Mouse (Mus musculus) midbrain, embryonic 13.5 days (tissue): ENCODE measurements around the gene Pcbp2. TPM values are rescaled to one million over a fixed set of nuclear protein-coding genes. Genes with fewer than 3 reads are reported as not detected.

ENCODE experiments used
- ATAC-seq: fragments of 200-750 bp; cut with Nextera tagmentation; 2 replicates; pipeline ENCODE4 v1.8.0; 2017; ENCODE audit warnings: mild to moderate bottlenecking, moderate TSS enrichment, moderate library complexity
- H3K27ac ChIP-seq: fragments of 300-500 bp; sonication (generic); 2 replicates; pipeline ENCODE4 v1.5.1; 2015; ENCODE audit warnings: inconsistent platforms, mild to moderate bottlenecking, moderate library complexity
- H3K27me3 ChIP-seq: fragments of 300-500 bp; sonication (generic); 2 replicates; pipeline ENCODE4 v1.6.1; 2015; ENCODE audit warnings: mild to moderate bottlenecking, inconsistent platforms
- H3K36me3 ChIP-seq: fragments of 300-500 bp; sonication (generic); 2 replicates; pipeline ENCODE4 v1.6.1; 2015; ENCODE audit warnings: mild to moderate bottlenecking, inconsistent platforms
- H3K4me1 ChIP-seq: fragments of 300-500 bp; sonication (generic); replicated peaks from 2 replicates; pipeline ENCODE4 v1.6.1; 2015; ENCODE audit warnings: inconsistent platforms
- H3K4me2 ChIP-seq: fragments of 300-500 bp; sonication (generic); replicated peaks from 2 replicates; pipeline ENCODE4 v1.6.1; 2015; ENCODE audit warnings: moderate library complexity, mild to moderate bottlenecking, inconsistent platforms
- H3K4me3 ChIP-seq: fragments of 300-500 bp; sonication (generic); replicated peaks from 2 replicates; pipeline ENCODE4 v1.5.1; 2015; ENCODE audit warnings: mild to moderate bottlenecking, inconsistent platforms
- H3K9ac ChIP-seq: fragments of 300-500 bp; sonication (generic); replicated peaks from 2 replicates; pipeline ENCODE4 v1.6.1; 2015; ENCODE audit warnings: mild to moderate bottlenecking, inconsistent platforms
- H3K9me3 ChIP-seq: fragments of 300-500 bp; sonication (generic); 2 replicates; pipeline ENCODE4 v1.6.1; 2016; ENCODE audit warnings: mild to moderate bottlenecking, inconsistent platforms
- WGBS: fragments of 180-500 bp; shearing (Covaris S2); methylation state at CpG from one replicate; pipeline ENCODE4 v1.1.7; 2015; 5-methylcytosine and 5-hydroxymethylcytosine counted together
- polyA plus RNA-seq: library from polyadenylated mRNA; unstranded; fragments of >200 nt; fragmentation: Nextera tagmentation; extraction: Ambion mirVana; gene quantifications from 2 replicates; pipeline ENCODE4 v1.2.1, GENCODE M21; 2015

The Pcbp2 gene
- polyA plus RNA-seq, 1 experiment from 2014 or later: 164 TPM

GRCm38 (mm10) chr15:102451666-102452430, 18.5 kb upstream of the Pcbp2 start:
- no peaks in the 10 kb centered on the region for H3K4me1 ChIP-seq
- no peak overlapping the region for H3K27ac ChIP-seq
- no peak overlapping the region for H3K9ac ChIP-seq
- H3K4me3 ChIP-seq: no peak overlapping the region
- H3K27me3 ChIP-seq: no peaks in the 10 kb centered on the region
- no peak for ATAC-seq
- H3K36me3 ChIP-seq: no peaks in the 10 kb centered on the region
- no peak overlapping the region for H3K4me2 ChIP-seq
- 85% methylated on average over 26 of the region's 26 CpGs for WGBS
- no peaks in the 10 kb centered on the region for H3K9me3 ChIP-seq

- no peak for ATAC-seq
- Histone ChIP-seq H3K4me3 (no peak overlapping the region), H3K27me3 (no peaks in the 10 kb centered on the region), H3K9me3 (no peaks in the 10 kb centered on the region), H3K9ac (no peak overlapping the region), H3K4me2 (no peak overlapping the region), H3K4me1 (peaks cover 19% of the 10 kb centered on the region), H3K27ac (no peak overlapping the region), H3K36me3 (no peaks in the 10 kb centered on the region)
- 36% methylated on average over 6 of the region's 6 CpGs for WGBS
Observed at GRCm38 (mm10) chr15:102455993-102456392, 14.3 kb upstream of the Pcbp2 start.

GRCm38 (mm10) chr15:102458050-102458736, 12.1 kb upstream of the Pcbp2 start:
- Histone ChIP-seq H3K4me1 (peaks cover 22% of the 10 kb centered on the region), H3K9ac (peak overlapping the region; percentile 61; the same call in 1 of the 2 replicates), H3K4me2 (peak overlapping the region; percentile 66), H3K9me3 (no peaks in the 10 kb centered on the region), H3K4me3 (peak overlapping the region; percentile 52), H3K27ac (0 out of 2 replicates have a peak overlapping the region, but pooled peaks have one; percentile 10), H3K27me3 (no peaks in the 10 kb centered on the region), H3K36me3 (peaks cover 10% of the 10 kb centered on the region)
- ATAC-seq: no peak
- WGBS: 86% methylated on average over 5 of the region's 5 CpGs

DNA sequence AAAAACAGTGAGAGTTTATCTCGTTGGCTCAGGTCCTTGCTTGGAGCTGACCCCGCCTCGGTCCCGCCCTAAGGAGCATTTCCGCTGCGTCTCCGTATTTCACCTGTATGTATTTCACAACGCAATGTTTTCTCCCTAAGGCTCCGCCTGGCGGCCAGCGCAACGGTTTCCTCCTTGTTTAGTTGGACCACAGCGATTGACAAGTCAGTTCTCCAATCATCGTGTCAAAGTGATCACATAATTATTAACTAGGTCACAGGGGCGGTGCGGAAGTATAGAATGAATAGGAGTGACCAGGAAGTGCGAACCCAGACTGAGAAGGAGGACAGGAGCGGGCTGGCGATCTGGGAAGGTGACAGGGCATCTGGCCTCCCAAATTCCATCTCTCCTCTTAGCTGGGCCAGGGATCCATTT, 11.4 kb upstream of the Pcbp2 start, which contains the start of gene Prr13:
Gene Prr13 (plus strand): TSS at position 125 of the 414 bp plus-strand sequence.
- Histone ChIP-seq H3K27ac (peak within 1 kb of the TSS; percentile 10; the same call in 1 of the 2 replicates), H3K4me3 (peak within 1 kb of the TSS; percentile 52), H3K36me3 (peaks cover 15% of the 10 kb centered on the region), H3K4me2 (peak within 1 kb of the TSS; percentile 66), H3K9ac (peak within 1 kb of the TSS; percentile 61), H3K9me3 (no peaks in the 10 kb centered on the region), H3K27me3 (no peaks in the 10 kb centered on the region), H3K4me1 (peaks cover 22% of the 10 kb centered on the region)
- WGBS: under 1% methylated on average over 19 of the region's 19 CpGs
- peak; percentile 92 for ATAC-seq

- Histone ChIP-seq H3K4me2 (peak overlapping the region; percentile 66), H3K9ac (peak overlapping the region; percentile 61), H3K4me1 (peaks cover 22% of the 10 kb centered on the region), H3K36me3 (peaks cover 15% of the 10 kb centered on the region), H3K27ac (no peak overlapping the region; the same call in 1 of the 2 replicates), H3K27me3 (no peaks in the 10 kb centered on the region), H3K4me3 (peak overlapping the region; percentile 52), H3K9me3 (no peaks in the 10 kb centered on the region)
- ATAC-seq: 0 out of 2 replicates have a peak, but pooled peaks have one; percentile 40
- 42% methylated on average over 6 of the region's 6 CpGs for WGBS
Observed at GRCm38 (mm10) chr15:102459381-102459780, 11.0 kb upstream of the Pcbp2 start.

DNA sequence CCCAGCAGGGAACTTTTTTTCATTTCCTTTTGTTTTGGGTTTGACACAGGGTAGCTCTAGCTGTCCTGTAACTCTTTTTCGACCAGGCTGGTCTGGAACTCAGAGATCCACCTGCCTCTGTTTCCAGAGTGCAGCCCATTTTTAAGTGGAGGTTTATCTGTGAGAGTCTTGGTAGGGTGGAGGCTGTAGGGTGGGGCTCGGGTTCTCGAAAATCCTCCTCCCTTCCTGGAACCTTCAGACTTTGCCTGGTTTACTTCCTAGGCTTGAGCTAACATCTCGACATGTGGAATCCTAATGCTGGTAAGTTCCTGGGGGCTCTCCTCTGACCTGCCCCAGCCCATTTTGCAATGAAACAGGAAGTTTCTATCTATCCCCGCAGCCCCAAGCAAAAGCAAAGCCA, 10.5 kb upstream of the Pcbp2 start:
- H3K9ac ChIP-seq: peak overlapping the region; percentile 61
- no peaks in the 10 kb centered on the region for H3K9me3 ChIP-seq
- H3K27ac ChIP-seq: no peak overlapping the region
- no peak for ATAC-seq
- WGBS: 76% methylated on average over 5 of the region's 5 CpGs
- peak overlapping the region; percentile 52; the same call in 1 of the 2 replicates for H3K4me3 ChIP-seq
- H3K27me3 ChIP-seq: no peaks in the 10 kb centered on the region
- peak overlapping the region; percentile 66 for H3K4me2 ChIP-seq
- peaks cover 15% of the 10 kb centered on the region for H3K36me3 ChIP-seq
- H3K4me1 ChIP-seq: peaks cover 22% of the 10 kb centered on the region

GRCm38 (mm10) chr15:102460409-102460808, 9.9 kb upstream of the Pcbp2 start:
- peaks cover 15% of the 10 kb centered on the region for H3K36me3 ChIP-seq
- no peaks in the 10 kb centered on the region for H3K9me3 ChIP-seq
- no peak overlapping the region for H3K27ac ChIP-seq
- no peaks in the 10 kb centered on the region for H3K27me3 ChIP-seq
- peak overlapping the region; percentile 2; the same call in 1 of the 2 replicates for H3K9ac ChIP-seq
- no peak overlapping the region for H3K4me3 ChIP-seq
- 85% methylated on average over 12 of the region's 12 CpGs for WGBS
- ATAC-seq: no peak
- H3K4me2 ChIP-seq: peak overlapping the region; percentile 15; the same call in 1 of the 2 replicates
- H3K4me1 ChIP-seq: peaks cover 22% of the 10 kb centered on the region

GRCm38 (mm10) chr15:102460971-102461370, 9.4 kb upstream of the Pcbp2 start:
- 0 out of 2 replicates have a peak overlapping the region, but pooled peaks have one; percentile 2 for H3K9ac ChIP-seq
- no peaks in the 10 kb centered on the region for H3K9me3 ChIP-seq
- H3K36me3 ChIP-seq: peaks cover 15% of the 10 kb centered on the region
- H3K4me1 ChIP-seq: peaks cover 22% of the 10 kb centered on the region
- H3K4me2 ChIP-seq: peak overlapping the region; percentile 15; the same call in 1 of the 2 replicates
- no peak for ATAC-seq
- H3K27me3 ChIP-seq: no peaks in the 10 kb centered on the region
- WGBS: 70% methylated on average over 4 of the region's 4 CpGs
- H3K4me3 ChIP-seq: no peak overlapping the region
- H3K27ac ChIP-seq: no peak overlapping the region

DNA sequence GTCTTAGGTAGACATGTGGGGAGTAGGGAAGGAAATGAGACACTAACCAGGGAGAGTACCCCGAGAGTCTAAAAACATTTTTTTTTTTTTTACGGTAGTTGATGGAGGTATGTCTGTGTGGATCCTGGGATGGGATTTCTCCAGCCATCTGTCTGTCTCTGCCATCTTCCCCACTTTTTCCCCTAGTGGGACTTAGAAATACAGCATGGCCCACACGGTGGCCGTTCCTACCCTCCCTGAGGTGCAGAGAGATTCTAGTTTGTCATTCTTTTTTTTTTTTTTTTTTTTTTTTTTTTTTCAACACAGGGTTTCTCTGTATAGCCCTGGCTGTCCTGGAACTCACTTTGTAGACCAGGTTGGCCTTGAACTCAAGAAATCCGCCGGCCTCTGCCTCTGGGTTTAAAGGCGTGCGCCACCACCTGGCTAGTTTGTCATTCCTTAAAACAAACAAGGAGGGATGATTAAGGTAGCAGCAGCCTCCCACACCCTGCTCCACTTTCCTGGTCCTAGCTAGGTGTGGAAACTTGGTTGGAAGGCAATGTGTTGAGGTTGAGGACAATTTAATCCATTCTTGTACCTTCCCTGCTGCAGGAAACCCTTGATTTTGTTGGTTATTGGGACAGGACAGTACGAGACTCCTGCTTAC, 8.8 kb upstream of the Pcbp2 start:
- no peak overlapping the region for H3K4me3 ChIP-seq
- H3K27ac ChIP-seq: no peak overlapping the region
- ATAC-seq: no peak
- 83% methylated on average over 9 of the region's 9 CpGs for WGBS
- peaks cover 22% of the 10 kb centered on the region for H3K4me1 ChIP-seq
- H3K9me3 ChIP-seq: no peaks in the 10 kb centered on the region
- H3K9ac ChIP-seq: no peak overlapping the region
- H3K27me3 ChIP-seq: no peaks in the 10 kb centered on the region
- H3K36me3 ChIP-seq: peaks cover 15% of the 10 kb centered on the region
- no peak overlapping the region; the same call in 1 of the 2 replicates for H3K4me2 ChIP-seq

- Histone ChIP-seq H3K9me3 (no peaks in the 10 kb centered on the region), H3K9ac (no peak overlapping the region), H3K36me3 (peaks cover 16% of the 10 kb centered on the region), H3K27ac (no peak overlapping the region), H3K4me1 (peaks cover 22% of the 10 kb centered on the region), H3K4me2 (no peak overlapping the region), H3K4me3 (no peak overlapping the region), H3K27me3 (no peaks in the 10 kb centered on the region)
- ATAC-seq: no peak
Observed at GRCm38 (mm10) chr15:102463666-102464065, 6.7 kb upstream of the Pcbp2 start.

- H3K4me1 ChIP-seq: peaks cover 21% of the 10 kb centered on the region
- H3K27me3 ChIP-seq: no peaks in the 10 kb centered on the region
- no peak for ATAC-seq
- peaks cover 3% of the 10 kb centered on the region; the same call in 1 of the 2 replicates for H3K36me3 ChIP-seq
- no peak overlapping the region for H3K9ac ChIP-seq
- WGBS: 94% methylated on average over 9 of the region's 9 CpGs
- H3K27ac ChIP-seq: no peak overlapping the region
- H3K4me2 ChIP-seq: no peak overlapping the region
- no peak overlapping the region for H3K4me3 ChIP-seq
- H3K9me3 ChIP-seq: no peaks in the 10 kb centered on the region
Observed at GRCm38 (mm10) chr15:102468675-102469370, 1.5 kb upstream of the Pcbp2 start.
